Mouse (Mus musculus): Measurements from ENCODE around the gene Spib. TPM values are rescaled to one million over a fixed set of nuclear protein-coding genes. Genes with fewer than 3 reads are reported as not detected.

The Spib gene
- polyA plus RNA-seq, 1 experiment = not detected

GRCm38 (mm10) chr7:44553196-44553764 lies 21.4 kb upstream of the Spib start:
- Histone ChIP-seq H3K4me1 (ENCODE audit: control insufficient read depth, insufficient read depth, insufficient read length, low read length) (0 out of 2 replicates have a peak, but pooled peaks cover 3% of the 10 kb centered on the region), H3K27ac (replicated peaks; ENCODE audit: low read depth, low read length) (peak overlapping the region; percentile 95), H3K4me3 (ENCODE audit: insufficient read depth, low read depth, low read length) (peak overlapping the region; percentile 99)

- H3K4me1 ChIP-seq (ENCODE audit: control insufficient read depth, insufficient read depth, insufficient read length, low read length) = peaks cover 8% of the 10 kb centered on the region; the same call in 1 of the 2 replicates
- H3K4me3 ChIP-seq (ENCODE audit: insufficient read depth, low read depth, low read length) = peak overlapping the region; percentile 99; the same call in 1 of the 2 replicates
- H3K27ac ChIP-seq (replicated peaks; ENCODE audit: low read depth, low read length) = no peak overlapping the region
Observed at GRCm38 (mm10) chr7:44552141-44552908, 20.5 kb upstream of the Spib start.

DNA sequence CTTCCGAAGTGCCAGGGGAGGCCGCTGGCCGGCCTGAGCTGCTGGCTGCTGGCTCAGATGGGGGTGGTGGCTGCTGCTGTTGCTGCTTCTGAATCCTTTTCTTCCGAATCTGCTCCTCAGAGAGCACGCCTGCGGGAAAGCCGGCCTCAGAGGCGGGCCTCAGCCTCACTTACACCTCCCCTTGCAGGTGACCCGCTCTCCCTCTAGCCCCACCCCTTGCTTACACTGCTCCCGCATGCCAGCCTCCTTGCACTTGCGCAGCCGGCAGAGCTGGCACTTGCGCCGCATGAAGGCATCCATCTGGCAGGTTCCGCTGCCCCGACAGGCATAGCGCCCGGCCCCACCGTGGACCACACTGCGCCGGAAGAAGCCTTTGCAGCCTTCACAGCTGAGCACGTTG lies 19.9 kb upstream of the Spib start:
- Histone ChIP-seq H3K4me1 (ENCODE audit: control insufficient read depth, insufficient read depth, insufficient read length, low read length) (peaks cover 8% of the 10 kb centered on the region; the same call in 1 of the 2 replicates), H3K4me3 (ENCODE audit: insufficient read depth, low read depth, low read length) (no peak overlapping the region), H3K27ac (replicated peaks; ENCODE audit: low read depth, low read length) (no peak overlapping the region)

DNA sequence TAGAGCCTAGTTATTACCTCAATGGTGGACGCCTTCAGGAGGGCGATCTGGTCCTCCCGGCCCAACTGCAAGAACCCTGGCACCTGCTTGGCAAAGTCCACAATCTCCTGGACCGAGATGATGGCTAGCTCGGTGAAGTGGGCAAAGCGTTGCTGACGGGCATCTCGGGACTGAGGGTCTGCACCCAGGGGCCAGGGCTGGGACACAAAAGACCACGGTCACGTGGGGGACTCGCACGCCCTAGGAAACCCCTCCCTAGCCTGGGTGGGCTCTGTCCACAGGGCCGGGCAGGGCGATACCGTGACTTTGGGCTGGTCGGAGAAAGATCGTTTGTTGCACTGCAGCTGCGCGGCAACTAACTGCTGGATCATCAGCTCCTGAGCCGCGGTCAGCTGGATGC lies 19.4 kb upstream of the Spib start:
- no peak overlapping the region for H3K27ac ChIP-seq (replicated peaks; ENCODE audit: low read depth, low read length)
- peaks cover 8% of the 10 kb centered on the region; the same call in 1 of the 2 replicates for H3K4me1 ChIP-seq (ENCODE audit: control insufficient read depth, insufficient read depth, insufficient read length, low read length)
- no peak overlapping the region for H3K4me3 ChIP-seq (ENCODE audit: insufficient read depth, low read depth, low read length)

- peaks cover 8% of the 10 kb centered on the region; the same call in 1 of the 2 replicates for H3K4me1 ChIP-seq (ENCODE audit: control insufficient read depth, insufficient read depth, insufficient read length, low read length)
- no peak overlapping the region for H3K27ac ChIP-seq (replicated peaks; ENCODE audit: low read depth, low read length)
- H3K4me3 ChIP-seq (ENCODE audit: insufficient read depth, low read depth, low read length) = no peak overlapping the region
Observed at GRCm38 (mm10) chr7:44550409-44550678, 18.5 kb upstream of the Spib start.

DNA sequence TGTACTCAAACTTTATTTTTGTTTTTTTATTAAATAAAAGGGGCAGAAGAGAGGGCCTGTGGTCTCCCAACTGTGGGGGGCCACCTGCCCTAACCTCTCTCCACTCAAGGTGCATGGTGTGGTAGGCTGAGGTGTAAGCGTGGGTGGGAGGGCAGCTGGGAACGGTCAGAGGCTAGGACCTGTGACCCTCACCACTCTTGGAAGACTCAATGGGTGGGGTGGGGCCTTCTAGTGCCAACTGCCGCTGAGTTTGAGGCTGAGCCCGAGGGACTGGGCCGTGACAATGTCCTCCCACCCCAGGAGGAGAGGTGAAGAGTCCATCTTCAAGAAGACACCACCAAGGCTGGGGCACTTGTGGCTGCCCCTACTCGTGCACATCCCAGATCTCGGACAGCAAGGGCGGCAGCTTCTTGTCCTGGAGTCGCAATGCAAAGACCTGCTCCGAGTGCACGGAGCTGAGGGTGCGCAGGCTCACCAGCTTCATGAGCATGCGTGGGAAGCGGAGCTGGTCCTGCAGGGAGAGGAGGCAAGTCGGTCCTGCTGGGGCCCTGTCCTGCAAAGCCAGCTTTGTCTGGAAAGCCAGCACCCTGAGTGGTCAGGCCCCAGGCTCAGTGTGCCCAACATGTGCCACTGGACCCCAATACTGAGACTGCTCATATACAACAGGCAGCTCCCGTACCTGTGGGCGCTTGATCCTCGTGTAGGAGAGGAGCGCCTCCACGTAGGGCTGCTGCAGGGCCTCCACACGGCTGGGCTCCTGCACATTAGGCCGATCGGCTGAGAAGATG lies 17.9 kb upstream of the Spib start:
- H3K4me3 ChIP-seq (ENCODE audit: insufficient read depth, low read depth, low read length) = no peak overlapping the region
- H3K4me1 ChIP-seq (ENCODE audit: control insufficient read depth, insufficient read depth, insufficient read length, low read length) = peaks cover 8% of the 10 kb centered on the region; the same call in 1 of the 2 replicates
- no peak overlapping the region for H3K27ac ChIP-seq (replicated peaks; ENCODE audit: low read depth, low read length)

DNA sequence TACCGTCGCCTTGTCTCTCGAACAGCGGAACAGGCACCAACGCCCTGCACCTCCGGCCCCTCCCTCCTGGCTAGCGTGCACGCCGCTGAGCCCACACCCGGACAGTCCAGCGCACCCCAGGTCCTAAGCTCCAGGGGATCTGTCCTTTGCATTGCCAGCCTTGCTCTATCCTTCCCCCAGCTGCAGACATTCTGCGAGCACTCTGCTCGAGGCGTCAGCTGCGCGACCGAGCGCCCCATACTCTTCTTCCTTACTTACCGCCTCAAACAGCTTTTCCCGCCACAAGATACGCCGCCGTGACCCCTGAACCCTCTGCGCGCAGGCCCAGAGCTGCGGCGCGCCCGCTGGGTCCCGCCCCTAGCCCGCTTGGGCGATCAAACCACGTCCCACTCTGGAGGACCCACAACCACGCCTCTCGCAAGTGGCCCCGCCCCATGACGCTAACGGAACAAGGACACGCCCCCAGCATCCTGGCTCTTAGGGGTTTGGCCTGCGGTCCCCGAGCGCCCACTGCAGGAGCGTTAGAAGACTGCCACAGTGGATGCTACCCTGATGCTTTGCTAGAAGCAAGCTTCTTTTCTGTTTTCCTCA lies 16.7 kb upstream of the Spib start, which contains the start of gene Pold1:
Pold1 (minus strand) TSS at position 353 of the 591 bp plus-strand sequence.
- Histone ChIP-seq H3K4me3 (ENCODE audit: insufficient read depth, low read depth, low read length) (peak within 1 kb of the TSS; percentile 70), H3K4me1 (ENCODE audit: control insufficient read depth, insufficient read depth, insufficient read length, low read length) (peaks cover 8% of the 10 kb centered on the region; the same call in 1 of the 2 replicates), H3K27ac (replicated peaks; ENCODE audit: low read depth, low read length) (peak within 1 kb of the TSS; percentile 41)

DNA sequence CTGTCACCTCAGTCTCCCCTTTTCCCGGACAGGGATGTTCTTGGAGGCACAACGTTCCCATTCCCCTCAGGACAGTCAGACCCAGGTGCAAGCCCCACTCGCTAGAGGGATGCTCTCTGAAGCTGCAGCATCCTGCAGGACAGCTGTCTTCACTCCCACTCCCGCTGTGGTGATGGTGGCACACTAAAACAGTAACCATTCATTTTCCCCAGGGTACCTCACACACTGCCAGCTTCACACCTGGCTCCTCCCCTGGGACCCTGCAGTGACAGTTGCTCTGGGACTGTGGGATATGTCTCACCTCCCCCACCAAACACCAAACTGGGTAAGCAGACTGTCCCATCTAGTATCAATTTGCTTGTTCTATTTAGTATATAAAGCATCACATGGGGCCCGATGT lies 15.9 kb upstream of the Spib start:
- Histone ChIP-seq H3K27ac (replicated peaks; ENCODE audit: low read depth, low read length) (peak overlapping the region; percentile 41; the same call in 1 of the 2 replicates), H3K4me1 (ENCODE audit: control insufficient read depth, insufficient read depth, insufficient read length, low read length) (peaks cover 5% of the 10 kb centered on the region; the same call in 1 of the 2 replicates), H3K4me3 (ENCODE audit: insufficient read depth, low read depth, low read length) (peak overlapping the region; percentile 70)

- Histone ChIP-seq H3K27ac (replicated peaks; ENCODE audit: low read depth, low read length) (no peak overlapping the region), H3K4me1 (ENCODE audit: control insufficient read depth, insufficient read depth, insufficient read length, low read length) (peaks cover 5% of the 10 kb centered on the region; the same call in 1 of the 2 replicates), H3K4me3 (ENCODE audit: insufficient read depth, low read depth, low read length) (no peak overlapping the region)
Observed at GRCm38 (mm10) chr7:44547041-44547440, 15.2 kb upstream of the Spib start.

DNA sequence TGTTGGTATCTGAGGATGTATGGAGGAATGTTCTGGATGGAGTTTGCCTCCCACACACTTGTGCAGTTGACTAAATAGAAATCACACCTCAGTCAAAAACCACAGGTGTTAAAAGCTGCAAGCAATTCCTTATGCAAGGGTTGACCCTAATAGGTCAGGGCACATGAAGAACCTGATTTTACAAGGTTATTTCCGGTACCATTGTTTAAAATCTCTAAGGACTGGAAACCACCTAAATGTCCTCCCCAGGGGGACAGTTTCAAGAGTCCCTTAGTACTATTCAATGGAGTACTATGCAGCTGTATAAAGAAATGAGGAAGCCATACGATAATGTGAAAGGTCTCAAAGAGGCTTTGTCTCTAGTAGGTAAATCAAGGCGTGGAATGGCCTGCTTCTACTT lies 14.4 kb upstream of the Spib start:
- no peak overlapping the region for H3K4me3 ChIP-seq (ENCODE audit: insufficient read depth, low read depth, low read length)
- H3K27ac ChIP-seq (replicated peaks; ENCODE audit: low read depth, low read length) = no peak overlapping the region
- peaks cover 5% of the 10 kb centered on the region; the same call in 1 of the 2 replicates for H3K4me1 ChIP-seq (ENCODE audit: control insufficient read depth, insufficient read depth, insufficient read length, low read length)

GRCm38 (mm10) chr7:44543071-44543470 lies 11.2 kb upstream of the Spib start:
- H3K4me1 ChIP-seq (ENCODE audit: control insufficient read depth, insufficient read depth, insufficient read length, low read length) = peaks cover 5% of the 10 kb centered on the region; the same call in 1 of the 2 replicates
- no peak overlapping the region for H3K4me3 ChIP-seq (ENCODE audit: insufficient read depth, low read depth, low read length)
- H3K27ac ChIP-seq (replicated peaks; ENCODE audit: low read depth, low read length) = no peak overlapping the region

DNA sequence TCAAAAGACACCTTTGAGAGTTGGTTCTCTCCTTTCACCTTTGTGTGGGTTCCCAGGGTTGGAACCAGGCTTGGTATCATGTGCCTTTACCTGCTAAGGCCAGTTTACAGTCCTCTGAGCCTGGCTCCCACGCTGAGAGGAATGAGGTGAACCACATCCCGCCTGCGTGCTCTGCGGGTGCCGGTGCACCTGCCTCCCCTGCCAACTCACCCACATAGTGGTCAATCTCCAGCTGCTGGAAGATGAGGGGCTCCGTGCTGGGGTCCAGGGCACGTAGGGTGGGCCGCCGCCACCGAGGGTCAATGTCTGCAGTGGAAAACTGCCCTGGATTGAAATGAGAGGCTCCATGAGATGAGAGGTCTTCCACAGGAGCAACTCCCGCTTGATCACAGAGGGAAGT lies 10.7 kb upstream of the Spib start:
- peaks cover under 1% of the 10 kb centered on the region; the same call in 1 of the 2 replicates for H3K4me1 ChIP-seq (ENCODE audit: control insufficient read depth, insufficient read depth, insufficient read length, low read length)
- H3K4me3 ChIP-seq (ENCODE audit: insufficient read depth, low read depth, low read length) = no peak overlapping the region
- no peak overlapping the region for H3K27ac ChIP-seq (replicated peaks; ENCODE audit: low read depth, low read length)

GRCm38 (mm10) chr7:44538756-44539624 lies 7.1 kb upstream of the Spib start:
- H3K4me3 ChIP-seq (ENCODE audit: insufficient read depth, low read depth, low read length) = no peak overlapping the region
- H3K27ac ChIP-seq (replicated peaks; ENCODE audit: low read depth, low read length) = no peak overlapping the region
- H3K4me1 ChIP-seq (ENCODE audit: control insufficient read depth, insufficient read depth, insufficient read length, low read length) = no peaks in the 10 kb centered on the region

GRCm38 (mm10) chr7:44537496-44537895 lies 5.6 kb upstream of the Spib start:
- H3K4me1 ChIP-seq (ENCODE audit: control insufficient read depth, insufficient read depth, insufficient read length, low read length) = no peaks in the 10 kb centered on the region
- no peak overlapping the region for H3K4me3 ChIP-seq (ENCODE audit: insufficient read depth, low read depth, low read length)
- no peak overlapping the region for H3K27ac ChIP-seq (replicated peaks; ENCODE audit: low read depth, low read length)

All from brown adipose tissue, adult 24 weeks (tissue).